Mouse (Mus musculus) kidney, adult 2 months (tissue): Measurements from ENCODE around the gene Cnst.

ENCODE experiments used
- CTCF ChIP-seq: fragments of 200-500 bp; conservative IDR thresholded peaks from 2 replicates; pipeline ENCODE4 v1.5.1; 2011; ENCODE audit warnings: low read depth, mild to moderate bottlenecking, control low read depth, low read length, moderate library complexity, mixed read lengths; ENCODE audit not compliant: insufficient read depth, insufficient read length
- POLR2A ChIP-seq: fragments of 200-500 bp; IDR thresholded peaks from one replicate; pipeline ENCODE4 v1.6.1; 2011; ENCODE audit warnings: low read depth, low read length, control low read depth

DNA sequence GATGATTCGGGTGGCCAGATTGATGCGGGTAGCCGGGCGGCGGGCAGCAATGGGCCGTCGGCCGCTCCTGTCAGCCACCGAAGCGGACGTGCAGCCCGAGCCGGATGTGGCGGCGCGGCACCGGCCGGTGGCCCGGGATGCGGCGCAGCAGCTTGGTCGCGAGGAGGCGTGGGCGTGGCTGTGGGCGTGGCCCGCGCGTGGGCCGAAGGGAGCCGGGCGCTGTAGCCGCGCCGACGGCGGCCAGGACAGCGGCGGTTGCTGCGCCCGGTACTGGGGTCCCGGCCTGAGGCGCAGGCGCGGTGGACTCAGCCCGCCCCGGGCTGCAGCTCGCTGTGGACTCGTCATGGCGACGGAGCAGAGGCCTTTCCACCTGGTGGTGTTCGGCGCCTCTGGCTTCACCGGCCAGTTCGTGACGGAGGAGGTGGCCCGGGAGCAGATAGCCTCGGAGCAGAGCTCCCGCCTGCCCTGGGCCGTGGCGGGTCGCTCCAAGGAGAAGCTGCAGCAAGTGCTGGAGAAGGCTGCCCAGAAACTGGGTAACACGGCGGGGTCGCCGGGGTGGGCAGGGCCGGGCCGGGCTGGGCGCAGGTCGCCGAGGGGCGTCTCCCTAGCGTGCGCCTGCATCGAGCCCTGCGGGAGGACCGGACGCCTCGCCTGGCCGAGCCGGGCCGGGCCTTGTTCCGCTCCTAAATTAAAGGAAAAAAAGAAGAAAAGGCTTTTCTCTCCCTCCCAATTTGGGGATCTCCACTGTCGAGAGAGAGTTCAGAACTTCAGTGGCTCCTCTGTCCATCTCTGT is 122.0 kb downstream of the Cnst start, which contains the start of gene Sccpdh:
- TF ChIP-seq CTCF (no peak), POLR2A (no peak)
